Mouse (Mus musculus) limb, embryonic 11.5 days (tissue): ENCODE measurements around the gene Gm49339. TPM values are rescaled to one million over a fixed set of nuclear protein-coding genes. Genes with fewer than 3 reads are reported as not detected.
"Not testable (repeated sequence)": the region's sequence is repeated elsewhere in the genome, so short reads cannot be mapped to it uniquely, and the experiment has no call there.

Experiments
- ATAC-seq: fragments of 200-750 bp; cut with Nextera tagmentation; 2 replicates; pipeline ENCODE4 v1.8.0; 2017; ENCODE audit warnings: low read depth; ENCODE audit not compliant: insufficient number of reproducible peaks, low FRiP score, low TSS enrichment
- DNase-seq: peaks from one replicate; pipeline ENCODE4 v3.0.0-alpha.2; 2015; ENCODE audit warnings: low spot score
- H3K27ac ChIP-seq: fragments of 300-500 bp; sonication (generic); replicated peaks from 2 replicates; pipeline ENCODE4 v1.5.1; 2014; ENCODE audit warnings: low read depth, mild to moderate bottlenecking, low read length
- H3K27me3 ChIP-seq: fragments of 300-500 bp; sonication (generic); 2 replicates; pipeline ENCODE4 v1.6.1; 2014; ENCODE audit warnings: mild to moderate bottlenecking, low read length, mixed read lengths; ENCODE audit not compliant: control insufficient read depth, insufficient read depth
- H3K36me3 ChIP-seq: fragments of 300-500 bp; sonication (generic); 2 replicates; pipeline ENCODE4 v1.6.1; 2014; ENCODE audit warnings: mild to moderate bottlenecking, low read length, moderate library complexity, mixed read lengths; ENCODE audit not compliant: control insufficient read depth, insufficient read depth
- H3K4me1 ChIP-seq: fragments of 300-500 bp; sonication (generic); 2 replicates; pipeline ENCODE4 v1.6.1; 2014; ENCODE audit warnings: low read length, mixed read lengths; ENCODE audit not compliant: control insufficient read depth, insufficient read depth
- H3K4me2 ChIP-seq: fragments of 300-500 bp; sonication (generic); 2 replicates; pipeline ENCODE4 v1.6.1; 2014; ENCODE audit warnings: low read depth, mild to moderate bottlenecking, moderate library complexity; ENCODE audit not compliant: severe bottlenecking
- H3K4me3 ChIP-seq: fragments of 300-500 bp; sonication (generic); 2 replicates; pipeline ENCODE4 v1.5.1; 2014; ENCODE audit warnings: low read depth, low read length
- H3K9ac ChIP-seq: fragments of 300-500 bp; sonication (generic); 2 replicates; pipeline ENCODE4 v1.6.1; 2014; ENCODE audit warnings: mild to moderate bottlenecking, low read length
- H3K9me3 ChIP-seq: fragments of 300-500 bp; sonication (generic); 2 replicates; pipeline ENCODE4 v1.6.1; 2016; ENCODE audit warnings: low read length; ENCODE audit not compliant: control insufficient read depth
- WGBS: fragments of 180-500 bp; shearing (Covaris S2); extraction: QIAGEN DNeasy Blood & Tissue Kit; methylation state at CpG from one replicate; pipeline ENCODE4 v1.1.7; 2014; 5-methylcytosine and 5-hydroxymethylcytosine counted together
- polyA plus RNA-seq: library from polyadenylated mRNA; unstranded; fragments of >200 nt; fragmentation: Nextera tagmentation; extraction: Ambion mirVana; gene quantifications from 2 replicates; pipeline ENCODE4 v1.2.1, GENCODE M21; 2014

The Gm49339 gene
- polyA plus RNA-seq, 1 experiment from 2014 or later, result 0.79 TPM

- not testable (repeated sequence) for H3K9me3 ChIP-seq
- WGBS, result no CpG with 5 or more reads among the region's 2 CpGs
These were observed 10.3 kb downstream of the Gm49339 start, which contains the start of gene Lilrb4a for GRCm38 (mm10) chr10:51490691-51491090. Gene Lilrb4a (plus strand): TSS chr10:51490956.

GRCm38 (mm10) chr10:51520021-51520420 lies 39.6 kb downstream of the Gm49339 start:
- no peaks in the 10 kb centered on the region for H3K9me3 ChIP-seq
- DNase-seq (no peak), ATAC-seq (no peak)
- H3K4me1 ChIP-seq, result no peaks in the 10 kb centered on the region
- no peak overlapping the region for H3K9ac ChIP-seq
- no peaks in the 10 kb centered on the region for H3K27me3 ChIP-seq
- no peak overlapping the region for H3K27ac ChIP-seq
- no peak overlapping the region for H3K4me3 ChIP-seq
- H3K36me3 ChIP-seq, result no peaks in the 10 kb centered on the region
- no peak overlapping the region for H3K4me2 ChIP-seq

More at GRCm38 (mm10) chr10:51490691-51491090, 10.3 kb downstream of the Gm49339 start, which contains the start of gene Lilrb4a:
- not testable (repeated sequence) for DNase-seq, H3K36me3 ChIP-seq, H3K4me2 ChIP-seq, H3K4me1 ChIP-seq, H3K4me3 ChIP-seq, H3K27me3 ChIP-seq, H3K9ac ChIP-seq, ATAC-seq, H3K27ac ChIP-seq

GRCm38 (mm10) chr10:51521453-51521852 lies 41.0 kb downstream of the Gm49339 start:
- Histone ChIP-seq H3K27me3 (no peaks in the 10 kb centered on the region), H3K9ac (no peak overlapping the region), H3K36me3 (no peaks in the 10 kb centered on the region), H3K4me3 (no peak overlapping the region), H3K9me3 (no peaks in the 10 kb centered on the region), H3K27ac (no peak overlapping the region), H3K4me2 (no peak overlapping the region), H3K4me1 (no peaks in the 10 kb centered on the region)
- DNase-seq (no peak), ATAC-seq (no peak)

GRCm38 (mm10) chr10:51526090-51526489 lies 45.7 kb downstream of the Gm49339 start:
- Histone ChIP-seq H3K27ac (no peak overlapping the region), H3K4me2 (no peak overlapping the region), H3K27me3 (no peaks in the 10 kb centered on the region), H3K9me3 (no peaks in the 10 kb centered on the region), H3K4me1 (no peaks in the 10 kb centered on the region), H3K9ac (no peak overlapping the region), H3K4me3 (no peak overlapping the region), H3K36me3 (no peaks in the 10 kb centered on the region)
- WGBS, result 82% methylated on average over 7 of the region's 7 CpGs
- DNase-seq (no peak), ATAC-seq (no peak)

- ATAC-seq, result no peak
- no peak for DNase-seq
- Histone ChIP-seq H3K9me3 (no peaks in the 10 kb centered on the region), H3K27me3 (no peaks in the 10 kb centered on the region), H3K4me1 (no peaks in the 10 kb centered on the region), H3K27ac (no peak overlapping the region), H3K4me2 (no peak overlapping the region), H3K36me3 (no peaks in the 10 kb centered on the region), H3K4me3 (no peak overlapping the region), H3K9ac (no peak overlapping the region)
- 88% methylated on average over 4 of the region's 4 CpGs for WGBS
These were observed 46.2 kb downstream of the Gm49339 start for GRCm38 (mm10) chr10:51526633-51527032.

GRCm38 (mm10) chr10:51528840-51529434 lies 48.5 kb downstream of the Gm49339 start:
- 73% methylated on average over 8 of the region's 8 CpGs for WGBS
- no peak overlapping the region for H3K9ac ChIP-seq
- H3K4me1 ChIP-seq, result no peaks in the 10 kb centered on the region
- H3K4me2 ChIP-seq, result no peak overlapping the region
- ATAC-seq (no peak), DNase-seq (no peak)
- H3K27me3 ChIP-seq, result no peaks in the 10 kb centered on the region
- H3K9me3 ChIP-seq, result no peaks in the 10 kb centered on the region
- no peaks in the 10 kb centered on the region for H3K36me3 ChIP-seq
- H3K4me3 ChIP-seq, result no peak overlapping the region
- no peak overlapping the region for H3K27ac ChIP-seq

GRCm38 (mm10) chr10:51529497-51529896 lies 49.1 kb downstream of the Gm49339 start:
- H3K27ac ChIP-seq, result no peak overlapping the region
- no peaks in the 10 kb centered on the region for H3K36me3 ChIP-seq
- WGBS, result 77% methylated on average over 3 of the region's 3 CpGs
- H3K4me1 ChIP-seq, result no peaks in the 10 kb centered on the region
- no peak for ATAC-seq
- no peaks in the 10 kb centered on the region for H3K27me3 ChIP-seq
- no peak overlapping the region for H3K4me2 ChIP-seq
- no peak overlapping the region for H3K4me3 ChIP-seq
- no peak for DNase-seq
- H3K9me3 ChIP-seq, result no peaks in the 10 kb centered on the region
- no peak overlapping the region for H3K9ac ChIP-seq

- H3K4me2 ChIP-seq, result no peak overlapping the region
- WGBS, result 92% methylated on average over 7 of the region's 7 CpGs
- no peak overlapping the region for H3K9ac ChIP-seq
- no peaks in the 10 kb centered on the region for H3K36me3 ChIP-seq
- ATAC-seq, result no peak
- H3K4me1 ChIP-seq, result no peaks in the 10 kb centered on the region
- no peak for DNase-seq
- H3K27me3 ChIP-seq, result no peaks in the 10 kb centered on the region
- H3K9me3 ChIP-seq, result no peaks in the 10 kb centered on the region
- no peak overlapping the region for H3K27ac ChIP-seq
- no peak overlapping the region for H3K4me3 ChIP-seq
These were observed 50.4 kb downstream of the Gm49339 start for GRCm38 (mm10) chr10:51530813-51531212.
